Mouse (Mus musculus): ENCODE data around the gene Gm38119. TPM values are rescaled to one million over a fixed set of nuclear protein-coding genes. Genes with fewer than 3 reads are reported as not detected.

The Gm38119 gene
- total RNA-seq (2021), result not detected
- long read RNA-seq, experiment 1, result 0 reads
- long read RNA-seq, experiment 2, result 0 reads

DNA sequence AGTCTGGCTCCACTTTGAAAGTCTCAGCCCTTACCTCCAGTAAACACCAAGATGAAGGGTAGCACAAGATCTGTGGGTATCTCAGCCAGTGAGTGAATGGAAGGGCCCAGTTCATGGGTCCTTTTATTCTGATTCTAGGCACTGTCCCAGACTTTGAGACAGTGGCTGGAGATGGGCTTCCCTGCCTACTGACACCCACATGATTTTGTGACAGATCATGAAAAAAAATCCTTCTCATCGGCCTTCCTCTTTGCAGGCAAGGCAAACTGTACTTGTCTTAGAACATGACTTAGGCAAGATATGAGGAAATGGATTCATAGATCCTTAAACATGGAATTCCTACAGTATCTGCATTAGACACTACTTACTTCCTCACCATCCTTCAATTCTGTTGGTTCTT, at the start of gene Gm38119:
Gm38119 (minus strand) TSS at position 101 of the 400 bp plus-strand sequence.
- no peak for DNase-seq

DNA sequence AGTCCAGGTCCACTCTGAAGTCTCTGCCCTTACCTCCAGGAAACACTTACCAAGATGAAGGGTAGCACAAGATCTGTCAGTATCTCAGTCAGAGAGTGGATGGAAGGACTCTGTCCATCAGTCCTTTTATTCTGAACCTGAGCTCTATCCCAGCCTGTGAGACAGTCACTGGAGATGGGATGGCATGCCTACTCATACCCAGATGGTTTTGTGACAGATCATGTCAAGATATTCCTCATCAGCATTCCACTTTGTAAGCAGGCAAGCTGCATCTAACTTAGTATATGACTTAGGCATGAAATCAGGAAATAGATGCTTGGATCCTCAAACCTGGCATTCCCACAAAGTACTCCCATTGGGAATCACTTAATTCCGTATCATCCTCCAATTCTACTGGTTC, 39.9 kb upstream of the Gm38119 start, which contains the start of gene Lce1i:
Lce1i (minus strand) TSS at position 101 of the 400 bp plus-strand sequence.
- no peak for DNase-seq

DNA sequence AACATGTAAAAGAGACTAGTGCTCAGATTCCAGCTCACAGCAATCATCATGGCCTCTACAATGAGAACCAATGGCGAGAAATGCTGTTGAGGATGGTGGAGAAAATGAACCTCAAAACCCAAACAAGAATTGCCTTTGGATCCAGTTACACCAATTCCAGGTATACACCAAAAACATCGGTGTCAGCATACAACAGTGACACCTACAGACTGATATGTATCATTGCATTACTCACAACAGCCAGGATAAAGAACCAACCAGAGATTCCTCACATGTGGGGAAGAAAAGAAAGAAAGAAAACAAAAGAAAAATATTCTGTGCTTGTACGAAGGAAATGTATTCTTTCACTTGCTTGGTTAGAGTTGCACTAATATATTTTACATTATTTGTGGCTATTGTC, 32.7 kb upstream of the Gm38119 start:
- no peak for DNase-seq

- no peak for DNase-seq
Measured at GRCm38 (mm10) chr3:92764965-92765364, 26.1 kb upstream of the Gm38119 start, which contains the start of gene Lce1h. Lce1h (minus strand) TSS chr3:92765065.

GRCm38 (mm10) chr3:92753197-92753596, 14.3 kb upstream of the Gm38119 start:
- DNase-seq, result no peak

DNA sequence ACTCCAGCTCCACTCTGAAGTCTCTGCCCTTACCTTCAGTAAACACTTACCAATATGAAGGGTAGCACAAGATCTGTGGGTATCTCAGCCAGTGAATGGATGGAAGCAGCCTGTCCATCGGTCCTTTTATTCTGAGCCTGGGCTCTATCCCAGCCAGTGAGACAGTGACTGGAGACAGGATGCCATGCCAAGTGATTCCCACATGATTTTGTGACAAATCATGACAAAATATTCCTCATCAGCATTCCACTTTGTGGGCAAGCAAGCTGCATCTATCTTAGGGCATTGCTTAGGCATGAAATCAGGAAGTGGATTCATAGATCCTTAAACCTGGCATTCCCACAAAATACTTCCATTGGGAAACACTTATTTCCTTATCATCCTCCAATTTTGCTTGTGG, 13.3 kb upstream of the Gm38119 start, which contains the start of gene Lce1g:
Lce1g (minus strand) TSS at position 101 of the 400 bp plus-strand sequence.
- DNase-seq, result no peak

DNA sequence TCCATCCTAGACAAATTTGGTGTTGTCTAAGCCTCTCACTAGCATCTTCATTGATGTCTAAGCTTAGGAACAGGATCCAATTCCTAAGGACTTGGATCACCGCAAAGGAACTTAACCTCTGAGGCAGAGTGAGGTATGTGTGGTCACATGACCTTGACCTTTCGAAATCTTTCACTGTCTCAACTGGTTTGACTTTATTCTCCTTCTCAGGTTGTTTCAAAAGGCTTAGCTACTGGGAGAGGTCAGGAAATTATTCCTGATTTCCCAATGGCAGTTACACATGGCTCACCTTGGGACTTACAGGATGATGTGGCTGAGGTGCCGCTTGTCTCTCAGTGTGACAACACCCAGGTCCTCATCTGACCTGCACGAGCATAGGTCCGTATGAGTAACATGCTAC, 16.3 kb downstream of the Gm38119 start:
- DNase-seq, result no peak

- DNase-seq, result no peak
Measured at GRCm38 (mm10) chr3:92720250-92720649, 18.6 kb downstream of the Gm38119 start, which contains the start of gene Lce1f. Lce1f (minus strand) TSS chr3:92720350.

GRCm38 (mm10) chr3:92715122-92715521, 23.8 kb downstream of the Gm38119 start:
- no peak for DNase-seq

GRCm38 (mm10) chr3:92708974-92709373, 29.9 kb downstream of the Gm38119 start, which contains the start of gene Lce1e:
Lce1e (minus strand) TSS chr3:92709074.
- no peak for DNase-seq

DNA sequence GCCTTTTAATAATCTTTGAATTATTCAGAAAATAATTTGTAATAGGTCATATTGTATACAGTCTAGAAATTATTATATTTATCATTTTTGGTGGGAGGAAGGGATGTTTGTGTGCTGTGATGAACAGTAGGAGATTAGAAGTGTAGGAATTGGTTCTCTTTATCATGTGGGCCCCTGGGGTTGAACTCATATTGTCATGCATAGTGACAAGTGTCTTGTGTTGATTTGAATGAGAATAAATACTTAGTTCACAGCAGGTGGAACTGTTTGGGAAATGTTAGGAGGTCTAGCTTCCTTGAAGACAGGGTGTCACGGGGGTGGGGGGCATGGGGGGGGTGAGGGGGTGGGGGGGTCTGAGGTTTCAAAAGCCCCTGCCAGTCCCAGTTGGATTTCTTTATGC, 44.3 kb downstream of the Gm38119 start:
- no peak for DNase-seq

GRCm38 (mm10) chr3:92691688-92692087, 47.2 kb downstream of the Gm38119 start:
- DNase-seq, result no peak

DNA sequence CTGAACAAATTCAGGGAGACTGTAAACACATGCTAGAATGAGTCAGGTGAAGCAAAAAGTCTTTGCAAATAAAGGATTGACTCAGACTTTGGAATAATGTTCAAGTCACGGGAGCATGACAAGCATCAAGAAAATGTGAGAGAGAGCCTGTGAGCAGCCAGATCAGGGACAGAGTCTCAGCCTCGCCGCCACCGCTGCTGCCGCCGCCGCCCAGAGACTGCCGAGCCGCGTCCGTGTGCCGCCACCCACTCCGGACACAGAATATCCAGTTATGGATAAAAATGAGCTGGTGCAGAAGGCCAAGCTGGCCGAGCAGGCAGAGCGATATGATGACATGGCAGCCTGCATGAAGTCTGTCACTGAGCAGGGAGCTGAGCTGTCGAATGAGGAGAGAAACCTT, 49.7 kb downstream of the Gm38119 start:
- peak; percentile 4 to 7 for DNase-seq

Other genes with a start within 250 kb of the Gm38119 start
- gene Sprr4, start 238.6 kb downstream of the Gm38119 start, total RNA-seq (2021), result not detected
- gene 2310046K23Rik, start 204.6 kb downstream of the Gm38119 start, total RNA-seq (2021), result not detected
- not detected for gene Ivl, start 165.4 kb downstream of the Gm38119 start, total RNA-seq (2021)
- not detected for gene Smcp, start 150.1 kb downstream of the Gm38119 start, total RNA-seq (2021)
- not detected for gene 2210017I01Rik, start 131.6 kb downstream of the Gm38119 start, total RNA-seq (2021)
- gene Lce6a, start 117.4 kb downstream of the Gm38119 start, total RNA-seq (2021), result not detected
- gene Lce1a1, start 90.8 kb downstream of the Gm38119 start, total RNA-seq (2021), result not detected
- gene Lce1b, start 82.2 kb downstream of the Gm38119 start, total RNA-seq (2021), result not detected
- not detected for gene Lce1a2, start 68.8 kb downstream of the Gm38119 start, total RNA-seq (2021)
- not detected for gene Lce1c, start 59.8 kb downstream of the Gm38119 start, total RNA-seq (2021)
- gene Lce1d, start 51.9 kb downstream of the Gm38119 start, total RNA-seq (2021), result not detected
- not detected for gene Lce1e, start 30.0 kb downstream of the Gm38119 start, total RNA-seq (2021)
- not detected for gene Lce1f, start 18.7 kb downstream of the Gm38119 start, total RNA-seq (2021)
- gene Lce1g, start 13.2 kb upstream of the Gm38119 start, total RNA-seq (2021), result not detected
- not detected for gene Lce1h, start 26.0 kb upstream of the Gm38119 start, total RNA-seq (2021)
- not detected for gene Lce1i, start 39.8 kb upstream of the Gm38119 start, total RNA-seq (2021)
- gene Lce1j, start 51.4 kb upstream of the Gm38119 start, total RNA-seq (2021), result not detected
- not detected for gene Lce1k, start 68.8 kb upstream of the Gm38119 start, total RNA-seq (2021)
- gene Kprp, start 88.2 kb upstream of the Gm38119 start, total RNA-seq (2021), result not detected
- not detected for gene Lce1l, start 112.2 kb upstream of the Gm38119 start, total RNA-seq (2021)
- not detected for gene 2310050C09Rik, start 131.1 kb upstream of the Gm38119 start, total RNA-seq (2021)
- not detected for gene Lce3a, start 187.1 kb upstream of the Gm38119 start, total RNA-seq (2021)
- not detected for gene Lce3b, start 193.9 kb upstream of the Gm38119 start, total RNA-seq (2021)
- gene Lce3c, start 205.4 kb upstream of the Gm38119 start, total RNA-seq (2021), result not detected
- gene Lce3d, start 218.3 kb upstream of the Gm38119 start, total RNA-seq (2021), result not detected
- gene Lce3e, start 228.0 kb upstream of the Gm38119 start, total RNA-seq (2021), result not detected

All from heart, adult 18-20 months (tissue).